Mouse (Mus musculus): ENCODE results near the gene Bdnf.

GRCm38 (mm10) chr2:109746223-109746622 is 71.7 kb downstream of the Bdnf start:
- TF ChIP-seq EP300 (IDR thresholded peaks at IDR 0.05; ENCODE audit: insufficient read depth, low read depth, low read length), result no peak
- no peak for TF ChIP-seq CTCF (IDR thresholded peaks at IDR 0.05; ENCODE audit: low read depth, low read length)
- TF ChIP-seq POLR2A (IDR thresholded peaks at IDR 0.05; ENCODE audit: insufficient read depth, low read length), result no peak
